Mouse (Mus musculus) cortical plate, adult 2 months (tissue): ENCODE measurements around the gene Grm8.

ENCODE experiments used
- CTCF ChIP-seq: fragments of 200-500 bp; IDR thresholded peaks from 2 replicates; pipeline ENCODE4 v1.5.1; 2011; ENCODE audit warnings: mild to moderate bottlenecking, control low read depth, low read length; ENCODE audit not compliant: insufficient read depth; ENCODE audit errors: extremely low read depth
- POLR2A ChIP-seq: fragments of 200-500 bp; IDR thresholded peaks from 2 replicates; pipeline ENCODE4 v1.6.1; 2011; ENCODE audit warnings: mild to moderate bottlenecking, low read length, control low read depth; ENCODE audit not compliant: insufficient read depth; ENCODE audit errors: extremely low read depth

- TF ChIP-seq CTCF (no peak), POLR2A (no peak)
Observed at GRCm38 (mm10) chr6:27812789-27813188, 322.2 kb downstream of the Grm8 start.
